7 mouse cellular contexts compared by ENCODE assay signal in genomic region chr4:133339148-133339749, GRCm38 (mm10). TPM values are rescaled to one million over a fixed set of nuclear protein-coding genes. Genes with fewer than 3 reads are reported as not detected.
DNase-seq lines count a peak whose midpoint lies in the region; ATAC-seq and TF ChIP-seq lines count a peak whose summit lies in the region.

No protein-coding gene starts in this region.

- DNase-seq in adrenal gland, postnatal 25 days, result peak; percentile 98
- DNase-seq in heart, adult 2 months, result peak; percentile 99
- peak; percentile 97 for DNase-seq in kidney, adult 8-10 months
- peak; percentile 96 for DNase-seq in spleen, postnatal 10 days (ENCODE audit: low spot score in 2 of 2)

- peaks cover 5% of the 10 kb centered on the region for H3K36me3 ChIP-seq in embryonic facial prominence, embryonic 12.5 days
- no peaks in the 10 kb centered on the region; the same call in 1 of the 2 replicates for H3K36me3 ChIP-seq in heart, adult 2 months (ENCODE audit: control insufficient read depth, insufficient read depth, low read length)
- no peaks in the 10 kb centered on the region for H3K36me3 ChIP-seq in limb, embryonic 13.5 days
- H3K36me3 ChIP-seq in midbrain, embryonic 16.5 days (ENCODE audit: control insufficient read depth, insufficient read depth, low read length), result no peaks in the 10 kb centered on the region

- peak; percentile 76 for TF ChIP-seq POLR2A in heart, adult 2 months (IDR thresholded peaks at IDR 0.05; ENCODE audit: insufficient read depth, low read depth, low read length)

- peak overlapping the region; percentile 91 for H3K9ac ChIP-seq in embryonic facial prominence, embryonic 12.5 days
- H3K9ac ChIP-seq in heart, adult 2 months (ENCODE audit: low read depth, low read length), result peak overlapping the region; percentile 73
- H3K9ac ChIP-seq in limb, embryonic 13.5 days, result peak overlapping the region; percentile 92
- peak overlapping the region; percentile 91 for H3K9ac ChIP-seq in midbrain, embryonic 16.5 days (ENCODE audit: low read depth, low read length)

- no peaks in the 10 kb centered on the region for H3K9me3 ChIP-seq in embryonic facial prominence, embryonic 12.5 days
- H3K9me3 ChIP-seq in limb, embryonic 13.5 days, result no peaks in the 10 kb centered on the region
- no peaks in the 10 kb centered on the region for H3K9me3 ChIP-seq in midbrain, embryonic 16.5 days (replicated peaks; ENCODE audit: control insufficient read depth, low read length, poor library complexity, severe bottlenecking)

- peak overlapping the region; percentile 70 for H3K4me2 ChIP-seq in embryonic facial prominence, embryonic 12.5 days (replicated peaks)
- peak overlapping the region; percentile 73 for H3K4me2 ChIP-seq in limb, embryonic 13.5 days (replicated peaks)
- H3K4me2 ChIP-seq in midbrain, embryonic 16.5 days (ENCODE audit: low read length), result peak overlapping the region; percentile 84

- intact Hi-C loops in heart, adult 2 months (cut with DNase I), result loop anchor here (2.0 kb wide), 1 partner anchor 60 kb away; no protein-coding TSS in a partner anchor

- H3K4me3 ChIP-seq in embryonic facial prominence, embryonic 12.5 days, result peak overlapping the region; percentile 95
- H3K4me3 ChIP-seq in heart, adult 2 months, result peak overlapping the region; percentile 97
- peak overlapping the region; percentile 89 for H3K4me3 ChIP-seq in limb, embryonic 13.5 days
- H3K4me3 ChIP-seq in midbrain, embryonic 16.5 days (ENCODE audit: low read depth, low read length), result peak overlapping the region; percentile 94

- 0% methylated on average over 60 of the region's 60 CpGs for WGBS in embryonic facial prominence, embryonic 12.5 days
- WGBS in heart, adult 2 months, result under 1% methylated on average over 58 of the region's 60 CpGs
- under 1% methylated on average over 60 of the region's 60 CpGs for WGBS in limb, embryonic 13.5 days
- WGBS in midbrain, embryonic 16.5 days, result 0% methylated on average over 59 of the region's 60 CpGs

- no peaks in the 10 kb centered on the region for H3K27me3 ChIP-seq in embryonic facial prominence, embryonic 12.5 days
- no peaks in the 10 kb centered on the region for H3K27me3 ChIP-seq in heart, adult 2 months (ENCODE audit: control insufficient read depth, insufficient read depth, low read length)
- H3K27me3 ChIP-seq in limb, embryonic 13.5 days, result 0 out of 2 replicates have a peak, but pooled peaks cover 5% of the 10 kb centered on the region
- no peaks in the 10 kb centered on the region for H3K27me3 ChIP-seq in midbrain, embryonic 16.5 days (ENCODE audit: control insufficient read depth, insufficient read depth, low read depth, low read length)

- peaks cover 13% of the 10 kb centered on the region; the same call in 1 of the 2 replicates for H3K4me1 ChIP-seq in embryonic facial prominence, embryonic 12.5 days
- H3K4me1 ChIP-seq in heart, adult 2 months (ENCODE audit: control insufficient read depth, insufficient read depth, low read length), result no peaks in the 10 kb centered on the region; the same call in 1 of the 2 replicates
- H3K4me1 ChIP-seq in limb, embryonic 13.5 days, result peaks cover 10% of the 10 kb centered on the region
- H3K4me1 ChIP-seq in midbrain, embryonic 16.5 days (ENCODE audit: control insufficient read depth, insufficient read depth, low read length), result peaks cover 11% of the 10 kb centered on the region

- TF ChIP-seq CTCF in heart, adult 2 months (IDR thresholded peaks at IDR 0.05), result no peak

- H3K27ac ChIP-seq in embryonic facial prominence, embryonic 12.5 days, result peak overlapping the region; percentile 83
- H3K27ac ChIP-seq in heart, adult 2 months, result peak overlapping the region; percentile 91
- H3K27ac ChIP-seq in limb, embryonic 13.5 days, result peak overlapping the region; percentile 67
- H3K27ac ChIP-seq in midbrain, embryonic 16.5 days (ENCODE audit: low read length), result peak overlapping the region; percentile 81

- no peaks in the 10 kb centered on the region for H3K79me2 ChIP-seq in heart, adult 2 months (replicated peaks; ENCODE audit: control insufficient read depth, insufficient read depth, low read length)

- TF ChIP-seq EP300 in heart, adult 2 months (IDR thresholded peaks at IDR 0.05; ENCODE audit: insufficient read depth, low read depth, low read length), result peak; percentile 50; the same call in 1 of the 2 replicates

- peak; percentile 98 for ATAC-seq in embryonic facial prominence, embryonic 12.5 days (ENCODE audit: insufficient number of reproducible peaks, insufficient read depth, low FRiP score, low TSS enrichment)
- peak; percentile 97 for ATAC-seq in limb, embryonic 13.5 days (ENCODE audit: low FRiP score, low read depth)
- ATAC-seq in midbrain, embryonic 16.5 days, result peak; percentile 98

RNA-seq across cellular contexts. Expression of gene Wdtc1, which starts 14.0 kb away (rescaled TPM):
- total RNA-seq in adrenal gland, postnatal 25 days (2021), result 46.7 and 60.7 TPM in 2 replicates
- 17.0 and 18.7 TPM in 2 replicates for polyA plus RNA-seq in embryonic facial prominence, embryonic 12.5 days (2016; fragmentation: Nextera tagmentation; extraction: Ambion mirVana)
- total RNA-seq in heart, adult 2 months (2021), result 10 to 100 TPM; 73.6 to 96.1 TPM
- polyA plus RNA-seq in heart, adult 2 months (2012; rRNA removed), result 61.8 and 65.1 TPM in 2 replicates
- 13.3 and 14.1 TPM in 2 replicates for polyA plus RNA-seq in limb, embryonic 13.5 days (2015; fragmentation: Nextera tagmentation; extraction: Ambion mirVana)
- polyA plus RNA-seq in midbrain, embryonic 16.5 days (2015; fragmentation: Nextera tagmentation; extraction: Ambion mirVana), result 20.1 and 20.7 TPM in 2 replicates

RNA-seq across cellular contexts. Expression of gene Slc9a1, which starts 30.3 kb away (rescaled TPM):
- 70.4 and 70.7 TPM in 2 replicates for total RNA-seq in adrenal gland, postnatal 25 days (2021)
- 7.6 and 7.9 TPM in 2 replicates for polyA plus RNA-seq in embryonic facial prominence, embryonic 12.5 days (2016; fragmentation: Nextera tagmentation; extraction: Ambion mirVana)
- total RNA-seq in heart, adult 2 months (2021), result 10 to 100 TPM; 17.0 to 17.4 TPM
- 21.4 and 21.5 TPM in 2 replicates for polyA plus RNA-seq in heart, adult 2 months (2012; rRNA removed)
- 8.1 and 8.8 TPM in 2 replicates for polyA plus RNA-seq in limb, embryonic 13.5 days (2015; fragmentation: Nextera tagmentation; extraction: Ambion mirVana)
- polyA plus RNA-seq in midbrain, embryonic 16.5 days (2015; fragmentation: Nextera tagmentation; extraction: Ambion mirVana), result 10.3 and 12.8 TPM in 2 replicates

Comparison
In these comparisons a context has a peak if more than half of its experiments do, and no peak if none do; other contexts are left out.
1. Peak in every context shown above with its lines: DNase-seq, ATAC-seq, H3K4me3 ChIP-seq and H3K27ac ChIP-seq.